Mouse (Mus musculus): ENCODE measurements around the gene Gpbar1.

Gpbar1 gene

DNA sequence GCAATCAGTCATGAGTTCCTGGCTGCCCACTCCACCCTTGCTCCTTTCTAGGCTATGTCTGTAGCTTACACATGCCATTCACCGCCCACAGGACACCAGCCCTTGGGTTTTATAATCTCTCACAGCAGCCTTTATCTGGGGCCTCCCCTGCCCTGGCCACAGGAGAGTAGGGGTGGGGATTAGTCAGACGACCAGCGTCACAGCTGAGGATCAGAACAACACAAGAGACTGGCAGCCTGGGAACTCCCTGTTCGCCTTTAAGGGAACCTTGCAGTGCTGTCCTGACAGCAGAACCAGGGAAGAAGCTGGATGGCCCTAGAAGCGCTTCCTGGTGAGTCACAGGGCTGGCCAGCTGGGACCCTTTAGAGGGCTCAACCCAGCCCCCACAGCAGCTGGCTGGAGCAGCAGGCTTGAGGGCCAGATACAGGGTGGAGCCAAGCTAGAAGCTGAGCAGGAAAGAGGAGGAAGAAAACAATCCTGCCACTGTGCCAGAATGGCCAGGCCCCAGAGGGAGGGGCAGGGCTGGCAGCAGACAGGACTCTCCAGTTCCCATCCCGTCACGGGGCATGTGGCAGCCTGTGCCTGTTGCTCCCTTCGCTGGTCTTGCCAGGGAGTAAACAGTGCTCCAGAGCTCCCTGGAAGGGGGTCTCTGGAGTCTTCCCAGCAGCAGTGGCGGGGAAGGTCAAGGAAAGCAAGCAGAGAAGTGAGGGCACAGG, 17.3 kb downstream of the Gpbar1 start:
- DNase-seq (ENCODE audit: low read depth), result peak; percentile 99

DNA sequence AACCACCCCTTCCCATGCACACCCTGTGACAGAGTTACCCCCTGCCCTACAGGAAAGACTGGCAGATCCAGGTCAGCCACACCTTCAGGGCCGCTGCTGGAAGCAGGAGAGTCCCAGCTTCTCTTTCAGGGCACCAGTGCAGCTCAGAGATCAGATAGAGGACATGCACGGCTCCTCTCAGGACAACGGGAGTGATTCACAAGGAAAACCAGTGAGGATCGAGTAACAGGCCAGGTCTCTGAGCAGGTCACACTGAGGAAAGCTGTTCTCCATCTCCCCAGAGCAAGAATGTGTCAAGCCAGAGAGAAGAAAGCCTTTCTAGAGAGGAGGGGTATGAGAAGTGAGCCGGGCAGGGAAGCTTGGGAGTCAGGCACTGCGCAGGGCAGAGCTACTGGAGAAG, 18.1 kb downstream of the Gpbar1 start:
- no peak for DNase-seq (ENCODE audit: low read depth)

DNA sequence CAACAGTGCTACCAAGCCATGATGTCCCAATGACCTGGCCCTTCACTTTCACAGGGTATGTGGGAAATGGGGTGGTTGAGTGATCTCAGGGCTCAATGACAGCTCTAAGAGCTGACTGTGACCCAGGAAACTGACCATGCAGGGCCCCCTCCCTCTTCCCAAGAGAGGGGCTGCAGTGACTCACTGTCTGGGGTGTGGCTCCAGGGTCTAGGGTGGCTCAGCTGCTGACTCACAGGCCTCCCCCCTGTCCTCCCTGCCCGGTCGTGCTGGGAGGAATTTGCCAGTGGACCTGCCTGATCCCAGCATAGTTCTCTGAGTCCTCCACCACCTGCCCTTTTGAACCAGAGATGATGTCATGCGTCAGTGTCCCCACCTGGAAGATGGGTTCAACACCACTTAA, 18.9 kb downstream of the Gpbar1 start:
- DNase-seq (ENCODE audit: low read depth), result peak; percentile 83

DNA sequence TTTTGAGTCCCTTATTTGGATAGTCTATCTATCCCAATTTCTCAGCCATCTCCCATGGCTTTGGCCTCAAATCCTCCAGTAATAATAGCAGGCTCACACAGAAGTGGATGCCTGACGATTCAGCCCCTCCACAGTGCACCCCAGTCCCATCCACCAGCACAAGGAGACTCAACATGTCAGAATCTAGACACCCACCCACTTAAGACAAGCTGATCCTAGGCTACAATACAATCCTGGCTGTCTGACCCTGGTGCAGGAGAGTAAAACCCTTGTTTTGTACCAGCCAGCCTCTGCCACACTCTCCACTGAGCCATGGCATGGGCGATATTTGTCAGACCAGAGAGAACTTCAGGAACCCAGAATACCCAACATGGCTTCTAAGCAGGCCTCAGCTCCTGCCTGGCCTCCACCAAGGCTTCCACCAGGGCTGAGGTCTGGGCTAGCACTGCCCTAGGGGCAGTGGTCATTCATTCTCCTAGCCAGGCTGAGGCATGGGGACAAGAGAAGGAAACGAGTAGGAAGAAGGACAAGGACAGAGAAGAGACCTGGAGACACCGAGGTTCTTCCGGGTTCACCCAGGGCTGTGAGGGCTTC, 19.9 kb downstream of the Gpbar1 start:
- DNase-seq (ENCODE audit: low read depth), result no peak

DNA sequence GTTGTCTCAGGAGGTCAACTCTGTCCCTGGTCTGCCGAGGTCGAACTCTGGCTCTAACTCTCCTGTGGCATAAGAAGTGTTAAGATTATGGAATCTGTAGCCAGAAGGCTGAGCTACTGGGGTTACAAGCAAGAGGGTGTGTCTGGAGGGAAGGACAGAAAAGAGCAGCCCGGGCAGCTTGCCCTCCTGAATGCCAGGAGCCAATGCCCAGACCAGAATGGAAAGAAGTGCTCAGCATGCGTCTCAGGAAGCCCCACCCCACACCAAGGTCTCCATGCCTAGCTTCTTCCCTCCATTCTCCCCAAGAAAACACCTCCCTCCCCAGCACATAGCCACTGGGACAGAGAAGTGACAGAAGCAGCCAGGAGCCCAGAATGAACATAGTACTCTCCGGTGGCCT, 20.6 kb downstream of the Gpbar1 start:
- DNase-seq (ENCODE audit: low read depth), result peak; percentile 85

DNA sequence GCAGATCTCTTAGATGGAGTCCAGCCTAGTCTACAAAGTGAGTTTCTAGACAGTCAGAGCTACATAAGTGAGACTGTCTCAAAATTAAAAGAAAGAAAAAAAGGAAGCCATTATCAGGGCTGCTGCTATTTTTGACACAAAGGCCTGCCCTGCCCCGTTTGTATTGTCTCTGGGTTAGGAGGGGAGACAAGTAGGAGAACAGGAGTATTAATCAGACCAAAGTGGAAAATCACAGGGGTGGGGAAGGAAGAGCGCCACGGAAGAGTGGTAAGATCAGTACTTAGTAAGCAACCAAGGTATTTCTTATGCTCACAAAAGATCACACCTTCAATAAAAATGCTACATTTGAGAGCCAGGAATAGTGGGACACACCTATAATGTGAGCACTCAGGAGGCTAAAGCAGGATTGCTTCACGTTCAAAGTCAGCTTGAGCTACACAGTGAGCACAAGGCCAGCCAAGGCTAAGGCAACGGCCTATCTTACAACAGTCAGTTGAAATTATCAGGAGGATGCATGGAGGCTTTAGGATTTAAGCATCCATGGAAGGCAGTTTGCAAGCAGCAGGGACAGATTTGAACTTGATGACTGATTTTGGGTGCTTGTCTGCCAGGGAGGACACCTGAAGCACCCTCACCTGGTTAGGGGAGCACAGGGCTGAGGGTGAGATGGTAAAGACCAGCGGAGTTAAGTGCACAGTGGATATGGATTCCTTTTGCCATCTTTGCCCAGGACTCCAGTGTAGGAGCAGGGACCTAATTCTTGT, 22.2 kb downstream of the Gpbar1 start:
- no peak for DNase-seq (ENCODE audit: low read depth)

DNA sequence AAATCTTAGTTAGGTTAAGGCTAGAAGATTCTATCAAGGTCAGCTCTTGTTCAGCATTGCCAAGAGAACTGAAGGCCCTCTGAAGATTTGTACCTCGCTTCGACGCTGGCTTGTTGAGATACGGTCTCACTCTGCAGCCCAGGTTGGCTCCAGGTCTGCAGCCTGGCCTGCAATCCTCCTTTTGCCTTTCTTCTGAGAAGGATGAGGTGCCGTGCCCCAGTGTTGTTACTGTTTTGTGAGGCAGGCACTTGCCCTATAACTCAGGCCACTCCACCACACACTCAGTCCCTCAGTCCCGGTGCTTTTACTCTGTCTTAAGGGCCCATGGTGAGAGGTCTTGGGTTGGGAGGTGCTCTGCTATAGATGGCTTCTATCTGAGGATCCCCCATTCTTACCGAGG, 23.9 kb downstream of the Gpbar1 start:
- no peak for DNase-seq (ENCODE audit: low read depth)

DNA sequence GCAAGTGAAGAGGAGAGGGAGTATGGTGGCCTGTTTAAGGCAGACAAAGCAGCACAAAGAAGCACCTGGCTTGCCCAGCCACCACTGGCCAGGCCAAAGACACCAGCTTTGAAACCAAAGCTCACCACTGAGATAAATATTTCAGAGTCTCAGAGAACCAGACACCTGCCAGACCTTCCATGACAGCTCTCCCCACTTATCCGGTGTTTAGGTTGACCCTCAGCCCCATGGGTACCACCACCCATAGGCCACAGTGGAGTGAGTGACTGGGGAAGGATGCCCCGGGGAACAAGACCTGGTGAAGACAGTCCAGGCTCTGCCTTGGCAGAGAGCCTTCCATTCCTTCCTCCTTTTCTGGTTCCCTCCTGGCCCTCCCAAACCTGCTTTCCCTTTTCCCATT, 24.5 kb downstream of the Gpbar1 start:
- no peak for DNase-seq (ENCODE audit: low read depth)

DNA sequence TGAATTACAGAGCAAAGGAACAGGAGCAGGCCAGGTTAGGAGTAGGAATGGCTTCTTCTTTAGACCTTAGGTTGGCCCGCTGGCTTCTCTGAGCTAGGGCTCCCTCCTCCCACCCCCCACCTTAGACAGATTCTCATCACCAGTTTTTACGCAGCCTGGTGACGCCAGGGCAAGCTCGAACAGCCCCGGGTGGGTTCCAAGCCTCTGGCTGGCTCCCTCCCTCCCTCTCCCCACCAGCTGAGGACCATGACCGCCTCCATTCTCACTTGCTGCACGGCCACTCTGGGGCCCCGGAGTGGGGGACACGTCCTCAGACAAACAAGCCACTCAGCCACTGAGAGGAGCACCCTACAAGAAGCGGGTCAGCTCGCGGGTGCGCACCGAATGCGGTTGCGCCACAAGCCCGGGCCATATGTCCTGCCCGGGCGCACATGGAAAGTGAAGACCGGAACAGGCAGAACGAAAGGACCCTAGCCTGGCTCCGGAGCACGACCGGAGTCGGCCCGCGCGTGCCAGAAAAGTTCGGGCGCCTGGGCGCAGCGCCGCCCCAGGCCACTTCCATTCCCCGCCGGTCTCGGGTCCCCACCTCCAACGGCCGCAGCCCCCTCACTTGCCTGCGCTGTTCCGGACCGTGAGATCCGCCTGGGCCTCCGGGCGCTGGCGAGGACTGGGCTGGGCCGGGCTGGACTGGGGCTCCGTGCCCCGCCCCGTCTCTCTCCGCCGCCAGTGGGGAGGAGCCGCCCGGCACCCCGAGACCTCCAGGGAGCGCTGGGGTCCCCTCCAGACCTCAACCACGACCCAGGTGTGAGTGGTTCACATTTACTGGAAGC, 25.4 kb downstream of the Gpbar1 start:
- no peak for DNase-seq (ENCODE audit: low read depth)

DNA sequence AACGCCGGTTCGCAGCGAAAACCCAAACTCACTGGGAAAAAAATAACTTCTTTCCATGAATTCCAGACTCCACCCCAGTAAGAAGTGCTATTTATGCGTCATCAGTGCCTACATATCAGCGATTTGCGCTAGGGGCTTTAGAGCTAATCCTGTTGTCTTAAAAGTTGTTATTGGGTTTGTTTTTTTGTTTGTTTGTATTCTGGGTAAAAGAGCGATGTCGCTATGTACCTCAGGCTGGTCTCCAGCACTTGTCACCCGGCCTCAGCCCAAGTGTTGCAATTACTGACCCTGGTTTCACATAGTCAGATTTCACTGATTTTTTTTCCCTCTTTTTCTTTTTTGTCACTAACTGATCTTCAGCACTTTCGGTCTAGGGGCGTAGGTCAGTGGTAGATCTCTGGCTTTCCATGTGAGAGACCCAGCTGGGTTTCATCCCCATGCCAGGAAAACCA, 26.0 kb downstream of the Gpbar1 start:
- no peak for DNase-seq (ENCODE audit: low read depth)

DNA sequence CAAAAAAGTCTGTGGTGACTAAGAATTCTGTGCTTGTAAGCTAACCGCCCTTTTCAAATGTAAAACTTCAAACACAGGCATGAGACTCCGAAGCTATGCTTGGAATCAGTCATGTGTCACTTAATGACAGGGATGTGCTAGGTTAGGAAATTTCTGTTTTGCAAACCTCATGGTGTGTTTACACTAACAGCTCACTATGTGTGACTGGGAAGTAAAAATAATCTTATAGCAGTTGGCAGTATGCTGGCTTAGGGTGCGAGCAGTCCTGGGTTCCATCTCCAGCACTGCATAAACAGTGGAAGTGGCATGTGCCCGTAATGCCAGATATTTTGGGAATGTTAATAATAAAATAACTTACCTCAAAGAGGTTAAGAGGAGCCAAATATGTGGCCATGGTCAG, 26.6 kb downstream of the Gpbar1 start:
- no peak for DNase-seq (ENCODE audit: low read depth)

DNA sequence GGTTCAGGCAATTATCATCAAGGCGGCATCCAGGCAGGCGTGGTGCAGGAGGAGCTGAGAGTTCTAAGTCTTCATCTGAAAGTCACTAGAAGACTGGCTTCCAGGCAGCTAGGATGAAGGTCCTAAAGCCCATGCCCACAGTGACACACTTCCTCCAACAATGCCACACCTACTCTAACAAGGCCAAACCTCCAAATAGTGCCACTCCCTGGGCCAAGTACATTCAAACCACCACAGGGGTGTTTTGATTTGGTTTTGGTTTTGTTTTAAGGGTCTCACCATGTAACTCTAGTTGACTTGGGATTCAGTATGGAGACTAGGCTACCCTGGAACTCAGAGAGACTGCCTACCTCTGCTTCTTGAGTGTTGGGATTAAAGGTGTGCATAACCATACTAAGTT, 27.2 kb downstream of the Gpbar1 start, which contains the start of gene Tmbim1:
TSS of gene Tmbim1 (minus strand) at position 101 of the 400 bp plus-strand sequence.
- DNase-seq (ENCODE audit: low read depth), result no peak

DNA sequence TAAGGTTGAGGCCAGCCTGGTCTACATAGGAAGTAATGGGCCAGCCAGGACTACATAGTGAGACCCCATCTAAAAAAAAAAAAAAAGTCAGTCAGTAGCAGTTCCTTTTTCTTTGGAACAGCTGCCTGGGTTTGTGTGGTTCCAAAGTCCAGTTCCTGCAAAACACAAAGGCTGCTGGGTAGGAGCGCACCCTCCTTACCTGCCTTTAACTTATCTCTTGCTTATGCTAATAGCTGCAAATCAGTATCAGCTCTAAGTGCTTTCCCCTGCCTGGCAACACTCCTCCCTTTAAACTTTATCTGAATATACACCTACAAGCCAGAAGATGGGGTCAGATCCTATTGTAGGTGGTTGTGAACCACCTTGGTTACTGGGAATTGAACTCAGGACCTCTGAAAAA, 28.8 kb downstream of the Gpbar1 start:
- DNase-seq (ENCODE audit: low read depth), result no peak

DNA sequence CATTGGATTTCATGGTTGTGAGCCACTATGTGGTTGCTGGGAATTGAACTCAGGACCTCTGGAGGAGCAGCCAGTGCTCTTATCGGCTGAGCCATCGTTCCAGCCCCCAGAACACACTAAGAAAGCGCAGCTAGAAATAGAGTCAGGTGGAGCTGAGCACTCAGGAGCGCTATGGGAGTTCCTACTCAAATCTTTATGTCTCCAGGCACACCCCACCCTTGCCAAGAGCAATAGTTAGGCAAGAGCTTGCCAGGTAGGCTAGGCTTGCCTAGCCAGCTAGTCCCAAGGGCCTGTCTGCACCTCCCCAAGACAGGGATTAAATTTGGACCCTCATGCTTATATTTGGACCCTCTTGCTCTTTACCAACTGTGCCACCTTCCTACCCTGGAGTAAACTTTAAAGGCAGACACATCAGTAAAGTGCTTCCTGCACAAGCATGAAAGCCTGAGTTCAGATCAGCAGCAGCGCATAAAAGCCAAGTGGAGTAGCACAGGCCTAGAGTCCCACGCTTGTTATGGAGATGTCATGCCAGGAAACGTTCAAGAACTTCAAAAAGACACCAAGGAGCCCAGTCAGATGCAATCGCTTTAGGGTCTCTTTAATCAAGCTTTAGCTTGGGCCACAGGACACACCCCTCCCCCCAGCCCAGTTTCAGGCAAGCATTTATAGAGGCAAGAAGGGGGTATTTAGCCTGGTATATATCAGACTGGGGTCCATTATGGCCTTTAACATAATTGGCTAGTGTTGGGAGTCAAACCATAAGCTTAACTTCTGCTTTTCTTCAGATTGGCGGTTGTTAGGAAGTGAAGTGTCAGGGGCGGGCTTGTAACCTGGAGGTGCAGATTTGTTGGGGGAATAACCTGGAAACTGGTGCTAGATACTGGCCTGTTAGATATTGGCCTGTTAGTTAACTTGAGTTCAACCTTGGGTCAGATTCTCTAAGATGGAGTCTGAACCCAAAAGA, 29.9 kb downstream of the Gpbar1 start:
- DNase-seq (ENCODE audit: low read depth), result no peak

DNA sequence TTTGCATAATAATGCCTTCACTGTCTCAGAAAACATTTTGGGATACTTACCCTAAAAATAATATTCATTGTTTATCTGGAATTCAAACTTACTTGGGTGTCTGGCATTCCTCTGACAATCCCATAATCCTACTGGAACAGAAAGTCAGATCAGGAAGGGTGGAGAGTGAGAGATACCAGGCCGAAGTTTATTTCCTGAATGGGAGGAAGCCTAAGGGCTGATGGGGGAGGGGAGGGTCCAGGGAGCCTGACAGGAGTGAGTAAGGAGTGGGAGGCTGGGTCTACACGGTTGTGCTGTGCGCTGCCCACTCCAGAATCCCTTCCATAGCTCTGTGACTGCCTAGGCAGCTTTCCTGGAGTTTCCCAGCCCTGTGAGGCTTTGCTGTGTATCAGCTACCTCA, 31.4 kb downstream of the Gpbar1 start:
- DNase-seq (ENCODE audit: low read depth), result no peak

DNA sequence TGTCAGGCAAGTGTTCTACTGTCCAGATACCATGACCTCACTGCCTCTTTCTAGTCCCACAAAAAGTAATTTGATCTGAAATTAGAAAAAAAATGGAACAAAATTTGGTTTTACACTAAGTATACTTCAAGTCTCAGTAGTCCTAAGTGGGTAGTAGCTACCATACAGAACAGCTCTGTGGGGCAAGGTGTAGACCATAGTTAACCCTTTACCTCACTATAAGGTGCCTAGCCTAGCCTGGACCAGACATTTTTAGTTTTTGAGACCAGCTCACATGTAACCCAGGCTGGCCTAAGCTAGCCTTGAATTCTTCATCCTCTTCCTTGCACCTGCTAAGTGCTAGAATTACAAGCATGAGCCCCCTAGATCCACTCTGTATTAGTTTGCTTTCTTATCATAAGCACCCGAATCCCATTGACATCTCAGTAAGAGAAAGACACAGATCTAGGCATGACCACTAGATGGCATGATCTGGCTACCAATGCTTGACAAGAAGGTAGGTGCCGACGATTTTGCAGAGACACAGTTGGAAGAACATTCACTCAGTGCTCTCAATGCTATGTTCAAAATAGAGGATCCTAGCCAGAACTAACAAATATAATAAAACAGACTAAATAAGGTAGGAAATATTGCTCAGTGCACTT, 34.8 kb downstream of the Gpbar1 start:
- DNase-seq (ENCODE audit: low read depth), result no peak

DNA sequence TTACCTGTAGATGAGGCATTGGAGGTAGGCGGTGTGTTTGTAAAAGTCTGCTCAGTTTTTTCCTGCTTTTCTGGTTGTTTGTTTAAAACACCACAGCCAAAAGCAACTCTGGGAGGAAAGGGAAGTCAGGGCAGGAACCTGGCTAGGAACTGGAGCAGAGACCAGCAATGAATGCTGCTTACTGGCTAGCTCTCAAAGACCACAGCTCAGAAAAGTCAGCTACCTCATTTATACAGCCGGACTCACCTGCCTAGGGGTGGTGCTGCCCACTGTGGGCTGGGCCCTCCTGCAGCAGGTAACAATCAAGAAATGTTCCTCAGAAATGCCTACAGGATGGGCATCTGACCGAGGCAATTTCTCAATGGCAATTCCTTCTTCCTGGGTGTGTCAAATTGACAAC, 36.4 kb downstream of the Gpbar1 start:
- DNase-seq (ENCODE audit: low read depth), result no peak

DNA sequence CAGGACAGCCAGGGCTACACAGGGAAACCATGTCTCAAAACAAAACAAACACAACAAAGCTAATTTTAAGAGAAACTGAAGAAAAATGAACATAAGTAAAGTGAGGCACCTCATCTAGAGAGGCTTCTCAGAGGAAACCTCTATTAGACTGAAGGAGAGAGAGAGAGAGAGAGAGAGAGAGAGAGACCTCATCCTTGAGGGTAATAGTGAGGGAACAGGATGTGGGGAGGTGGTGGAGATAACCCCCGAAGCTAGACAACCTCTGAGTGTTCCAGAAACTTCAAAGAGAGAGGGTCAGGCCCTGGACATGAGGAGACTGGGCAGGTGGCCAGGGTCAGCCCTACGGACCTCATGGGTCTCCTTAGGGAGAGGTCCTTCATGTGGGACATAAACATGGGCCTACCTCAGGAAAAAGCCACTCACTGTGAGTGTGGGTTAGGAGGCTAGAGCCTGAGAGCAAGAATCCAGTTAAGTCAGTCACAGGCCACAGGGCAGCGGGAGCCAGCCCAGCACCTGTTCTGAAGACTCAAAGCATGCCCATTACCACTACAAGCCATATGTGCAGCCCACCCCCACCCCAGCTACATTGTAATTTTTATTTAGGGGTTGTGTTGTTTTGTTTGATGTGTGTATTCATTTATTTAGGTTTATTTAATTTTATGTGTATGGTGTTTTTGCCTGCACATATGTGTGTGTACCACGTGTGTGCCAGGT, 37.9 kb downstream of the Gpbar1 start:
- DNase-seq (ENCODE audit: low read depth), result no peak

DNA sequence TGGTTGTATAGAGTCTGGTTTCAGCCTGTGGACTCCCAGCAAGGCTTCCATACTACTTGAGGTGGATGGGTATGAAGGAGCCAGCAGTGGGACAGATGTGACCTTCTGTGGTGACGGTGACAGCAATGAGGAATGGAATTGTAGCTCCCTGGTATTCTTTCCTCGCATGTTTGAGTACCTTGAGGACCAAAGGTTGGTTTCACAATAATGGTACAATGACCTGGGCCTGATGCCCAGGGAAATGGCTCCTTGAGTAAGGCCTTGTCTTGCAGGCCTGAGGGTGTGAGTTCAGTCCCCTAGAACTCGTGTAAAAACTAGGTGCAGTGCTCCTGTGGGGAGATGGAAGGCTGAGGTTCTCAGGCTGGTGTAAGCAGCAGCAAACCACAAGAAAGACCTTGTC, 40.4 kb downstream of the Gpbar1 start:
- no peak for DNase-seq (ENCODE audit: low read depth)

DNA sequence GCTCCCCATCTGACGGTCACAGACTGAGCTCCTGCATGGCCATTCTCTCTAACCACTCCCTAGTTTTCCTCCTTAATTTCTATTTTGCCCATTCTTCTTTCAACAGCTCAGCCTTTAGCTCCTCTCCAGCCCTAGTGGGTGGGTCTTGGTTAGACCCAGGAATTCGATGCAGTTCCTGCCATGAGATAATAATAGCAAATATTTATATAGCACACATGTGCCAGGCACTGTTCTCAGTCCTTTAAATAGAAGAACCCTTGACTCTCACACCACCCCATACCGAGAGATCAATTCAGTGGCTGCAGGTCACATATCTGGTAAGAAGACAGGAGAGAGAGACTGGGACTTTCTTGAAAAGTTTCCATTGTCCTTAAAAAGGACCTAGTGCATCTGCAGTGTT, 43.0 kb downstream of the Gpbar1 start:
- DNase-seq (ENCODE audit: low read depth), result no peak

All from fibroblast of lung, adult 2 months (primary cell).